Mouse (Mus musculus): ENCODE measurements around the gene Utp14b.

GRCm38 (mm10) chr1:78696305-78696704 is 38.5 kb downstream of the Utp14b start:
- TF ChIP-seq CTCF (IDR thresholded peaks at IDR 0.05; ENCODE audit: extremely low read depth, insufficient read depth, insufficient read length, insufficient replicate concordance) (no peak), POLR2A (IDR thresholded peaks at IDR 0.05; ENCODE audit: low read depth, low read length) (no peak)

All from spleen, adult 2 months (tissue).